Mouse (Mus musculus) midbrain, embryonic 16.5 days (tissue): ENCODE measurements around the gene Ech1. TPM values are rescaled to one million over a fixed set of nuclear protein-coding genes. Genes with fewer than 3 reads are reported as not detected.

ENCODE experiments used
- ATAC-seq: fragments of 200-750 bp; cut with Nextera tagmentation; 2 replicates; pipeline ENCODE4 v1.8.0; 2017; ENCODE audit warnings: moderate TSS enrichment
- H3K27ac ChIP-seq: fragments of 300-500 bp; sonication (generic); 2 replicates; pipeline ENCODE4 v1.5.1; 2014; ENCODE audit warnings: mild to moderate bottlenecking, low read length, mixed read lengths
- H3K27me3 ChIP-seq: fragments of 300-500 bp; sonication (generic); 2 replicates; pipeline ENCODE4 v1.6.1; 2014; ENCODE audit warnings: low read depth, low read length, mixed read lengths; ENCODE audit not compliant: control insufficient read depth, insufficient read depth
- H3K36me3 ChIP-seq: fragments of 300-500 bp; sonication (generic); 2 replicates; pipeline ENCODE4 v1.6.1; 2014; ENCODE audit warnings: mild to moderate bottlenecking, low read length, moderate library complexity, mixed read lengths; ENCODE audit not compliant: control insufficient read depth, insufficient read depth
- H3K4me1 ChIP-seq: fragments of 300-500 bp; sonication (generic); 2 replicates; pipeline ENCODE4 v1.6.1; 2014; ENCODE audit warnings: mild to moderate bottlenecking, low read length, mixed read lengths; ENCODE audit not compliant: control insufficient read depth, insufficient read depth
- H3K4me2 ChIP-seq: fragments of 300-500 bp; sonication (generic); 2 replicates; pipeline ENCODE4 v1.6.1; 2014; ENCODE audit warnings: mild to moderate bottlenecking, low read length, mixed read lengths
- H3K4me3 ChIP-seq: fragments of 300-500 bp; sonication (generic); 2 replicates; pipeline ENCODE4 v1.5.1; 2014; ENCODE audit warnings: low read depth, mild to moderate bottlenecking, low read length, moderate library complexity, mixed read lengths
- H3K9ac ChIP-seq: fragments of 300-500 bp; sonication (generic); 2 replicates; pipeline ENCODE4 v1.6.1; 2014; ENCODE audit warnings: low read depth, low read length, mixed read lengths
- H3K9me3 ChIP-seq: fragments of 300-500 bp; sonication (generic); replicated peaks from 2 replicates; pipeline ENCODE4 v1.6.1; 2014; ENCODE audit warnings: mild to moderate bottlenecking, low read length, mixed read lengths; ENCODE audit not compliant: control insufficient read depth, poor library complexity, severe bottlenecking
- WGBS: fragments of 180-500 bp; shearing (Covaris S2); extraction: QIAGEN DNeasy Blood & Tissue Kit; methylation state at CpG from one replicate; pipeline ENCODE4 v1.1.7; 2014; 5-methylcytosine and 5-hydroxymethylcytosine counted together
- polyA plus RNA-seq: library from polyadenylated mRNA; unstranded; fragments of >200 nt; fragmentation: Nextera tagmentation; extraction: Ambion mirVana; gene quantifications from 2 replicates; pipeline ENCODE4 v1.2.1, GENCODE M21; 2015

Gene Ech1
- polyA plus RNA-seq = 86.6 and 96.4 TPM in 2 replicates

- Histone ChIP-seq H3K27ac (peak within 1 kb of the TSS; percentile 87), H3K4me1 (peaks cover 12% of the 10 kb centered on the region), H3K9me3 (no peaks in the 10 kb centered on the region), H3K27me3 (no peaks in the 10 kb centered on the region), H3K4me2 (peak within 1 kb of the TSS; percentile 60), H3K4me3 (peak within 1 kb of the TSS; percentile 52), H3K9ac (peak within 1 kb of the TSS; percentile 69), H3K36me3 (peaks cover 26% of the 10 kb centered on the region)
- WGBS = 2% methylated on average over 33 of the region's 33 CpGs
- peak; percentile 85 for ATAC-seq
Measured at GRCm38 (mm10) chr7:28824941-28825685, at the start of gene Ech1. Gene Ech1 (plus strand): TSS chr7:28825217.

DNA sequence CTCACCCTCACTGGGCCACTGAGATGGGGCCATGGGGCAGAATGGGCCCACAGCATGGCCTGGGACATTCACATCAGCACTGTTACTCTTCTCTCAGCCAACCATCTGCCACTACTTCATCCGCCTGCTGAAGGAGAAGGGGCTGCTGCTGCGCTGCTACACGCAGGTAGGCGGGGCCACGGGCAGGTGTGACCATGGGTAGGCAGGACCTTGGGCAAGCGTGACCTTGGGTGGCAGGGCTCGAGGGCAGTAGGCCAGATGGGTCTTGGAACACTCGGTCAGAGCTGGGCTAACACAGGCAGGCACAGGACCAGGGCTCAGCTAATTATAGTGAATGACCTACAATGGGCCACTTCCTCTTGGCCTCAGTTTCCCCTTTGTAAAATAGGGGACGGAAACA is 46.2 kb upstream of the Ech1 start:
- no peak for ATAC-seq
- no peak overlapping the region for H3K4me3 ChIP-seq
- no peaks in the 10 kb centered on the region for H3K27me3 ChIP-seq
- no peak overlapping the region for H3K9ac ChIP-seq
- H3K4me1 ChIP-seq = no peaks in the 10 kb centered on the region
- H3K27ac ChIP-seq = no peak overlapping the region
- no peak overlapping the region for H3K4me2 ChIP-seq
- 88% methylated on average over 9 of the region's 9 CpGs for WGBS
- peaks cover 9% of the 10 kb centered on the region; the same call in 1 of the 2 replicates for H3K36me3 ChIP-seq
- no peaks in the 10 kb centered on the region for H3K9me3 ChIP-seq

DNA sequence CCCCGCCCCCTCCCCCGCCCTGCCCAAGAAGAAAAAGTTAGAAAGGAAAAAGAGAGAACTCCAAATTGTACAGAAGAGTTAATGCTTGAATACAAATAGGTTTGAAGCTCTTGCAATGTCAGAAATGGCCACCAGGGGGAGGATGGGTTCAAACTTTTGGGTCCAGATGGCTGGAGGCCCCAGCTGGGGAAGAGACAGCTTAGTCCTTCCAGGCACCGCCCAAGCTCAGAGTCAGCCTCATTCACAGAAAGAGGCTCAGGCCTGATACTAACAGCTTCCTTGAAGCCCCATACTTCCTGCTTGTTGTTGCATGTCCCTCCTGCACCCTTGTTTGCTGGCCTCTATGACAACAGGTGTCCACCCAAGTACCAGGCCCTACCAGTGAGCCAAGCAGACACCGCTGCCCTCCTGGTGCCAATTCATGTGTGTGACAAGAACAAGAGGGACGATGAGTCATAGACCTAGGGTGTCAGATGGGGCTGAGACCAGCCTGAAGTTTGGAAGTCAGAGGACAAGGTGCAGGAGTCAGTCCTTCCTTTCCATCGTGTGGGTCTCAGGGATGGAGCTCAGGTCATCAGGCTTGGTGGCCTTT is 44.9 kb upstream of the Ech1 start:
- Histone ChIP-seq H3K27ac (no peak overlapping the region), H3K4me2 (no peak overlapping the region), H3K4me3 (no peak overlapping the region), H3K9me3 (no peaks in the 10 kb centered on the region), H3K9ac (no peak overlapping the region), H3K27me3 (no peaks in the 10 kb centered on the region), H3K4me1 (no peaks in the 10 kb centered on the region), H3K36me3 (peaks cover 9% of the 10 kb centered on the region; the same call in 1 of the 2 replicates)
- 47% methylated on average over 6 of the region's 6 CpGs for WGBS
- no peak; the same call in 1 of the 2 replicates for ATAC-seq

- Histone ChIP-seq H3K9me3 (no peaks in the 10 kb centered on the region), H3K4me3 (no peak overlapping the region), H3K9ac (no peak overlapping the region), H3K27me3 (no peaks in the 10 kb centered on the region), H3K36me3 (peaks cover 7% of the 10 kb centered on the region; the same call in 1 of the 2 replicates), H3K27ac (no peak overlapping the region), H3K4me1 (no peaks in the 10 kb centered on the region), H3K4me2 (no peak overlapping the region)
- 80% methylated on average over 7 of the region's 7 CpGs for WGBS
- ATAC-seq = no peak
Measured at GRCm38 (mm10) chr7:28780857-28781256, 44.2 kb upstream of the Ech1 start.

DNA sequence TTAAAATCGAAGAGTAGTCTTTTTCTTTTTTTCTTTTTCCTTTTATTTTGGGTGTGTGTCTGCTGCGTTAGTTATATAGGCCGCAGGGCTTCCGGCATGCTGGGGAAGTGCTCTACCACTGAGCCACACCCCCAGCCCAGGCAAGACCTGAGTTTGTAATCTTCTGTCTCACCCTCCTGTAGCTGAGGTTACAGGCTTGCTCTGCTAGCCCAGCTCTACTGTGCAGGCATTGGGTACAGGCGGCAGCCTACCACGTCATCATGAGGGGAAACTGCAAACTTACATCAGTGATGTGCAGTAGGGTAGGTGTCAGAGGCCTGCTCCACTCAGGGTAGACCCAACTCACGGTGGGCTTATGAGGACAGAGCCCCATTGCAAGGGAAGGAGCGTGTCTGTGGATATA is 43.8 kb upstream of the Ech1 start:
- H3K9me3 ChIP-seq = no peaks in the 10 kb centered on the region
- H3K36me3 ChIP-seq = peaks cover 7% of the 10 kb centered on the region; the same call in 1 of the 2 replicates
- ATAC-seq = no peak
- H3K27ac ChIP-seq = no peak overlapping the region
- no peak overlapping the region for H3K4me2 ChIP-seq
- no peak overlapping the region for H3K4me3 ChIP-seq
- H3K9ac ChIP-seq = no peak overlapping the region
- 87% methylated on average over 8 of the region's 8 CpGs for WGBS
- H3K4me1 ChIP-seq = no peaks in the 10 kb centered on the region
- no peaks in the 10 kb centered on the region for H3K27me3 ChIP-seq

DNA sequence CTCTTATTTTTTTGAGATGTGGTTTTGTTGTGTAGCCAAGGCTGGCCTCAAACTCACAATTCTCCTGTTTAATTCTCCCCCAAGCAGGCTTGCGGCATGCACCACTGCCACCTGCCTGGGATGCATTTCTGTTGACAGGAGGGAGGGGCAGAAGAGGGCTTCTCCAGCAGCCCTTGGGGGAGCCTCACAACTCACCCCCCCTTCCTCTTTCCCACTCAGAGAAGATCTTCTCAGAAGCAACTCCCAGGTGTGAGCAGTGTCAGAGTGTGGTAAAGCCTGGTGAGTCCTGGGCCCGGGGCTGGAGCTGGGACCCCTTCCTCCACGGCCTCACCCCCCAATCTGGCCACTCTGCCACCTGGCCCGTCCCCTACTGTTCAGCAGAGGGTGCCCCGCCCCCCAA is 39.9 kb upstream of the Ech1 start:
- 72% methylated on average over 5 of the region's 5 CpGs for WGBS

GRCm38 (mm10) chr7:28787884-28788283 is 37.1 kb upstream of the Ech1 start:
- H3K4me1 ChIP-seq = no peaks in the 10 kb centered on the region
- ATAC-seq = no peak
- no peak overlapping the region for H3K27ac ChIP-seq
- H3K36me3 ChIP-seq = 0 out of 2 replicates have a peak, but pooled peaks cover 2% of the 10 kb centered on the region
- no peak overlapping the region for H3K4me2 ChIP-seq
- 93% methylated on average over 9 of the region's 9 CpGs for WGBS
- no peak overlapping the region for H3K4me3 ChIP-seq
- H3K9me3 ChIP-seq = no peaks in the 10 kb centered on the region
- no peaks in the 10 kb centered on the region for H3K27me3 ChIP-seq
- H3K9ac ChIP-seq = no peak overlapping the region

More for the DNA sequence above, 39.9 kb upstream of the Ech1 start:
- Histone ChIP-seq H3K4me3 (no peak overlapping the region), H3K9me3 (no peaks in the 10 kb centered on the region), H3K27ac (no peak overlapping the region), H3K27me3 (no peaks in the 10 kb centered on the region), H3K4me2 (no peak overlapping the region), H3K36me3 (0 out of 2 replicates have a peak, but pooled peaks cover 2% of the 10 kb centered on the region), H3K4me1 (no peaks in the 10 kb centered on the region), H3K9ac (no peak overlapping the region)
- ATAC-seq = no peak

- H3K4me2 ChIP-seq = no peak within 1 kb of the TSS
- H3K27ac ChIP-seq = no peak within 1 kb of the TSS
- no peaks in the 10 kb centered on the region for H3K9me3 ChIP-seq
- no peak within 1 kb of the TSS for H3K4me3 ChIP-seq
- no peaks in the 10 kb centered on the region for H3K4me1 ChIP-seq
- H3K9ac ChIP-seq = no peak within 1 kb of the TSS
- H3K36me3 ChIP-seq = 0 out of 2 replicates have a peak, but pooled peaks cover 2% of the 10 kb centered on the region
- ATAC-seq = no peak
- H3K27me3 ChIP-seq = no peaks in the 10 kb centered on the region
- WGBS = 76% methylated on average over 5 of the region's 5 CpGs
Measured at GRCm38 (mm10) chr7:28788307-28789195, 36.5 kb upstream of the Ech1 start, which contains the start of gene Rinl. Gene Rinl (plus strand): TSS chr7:28788969.
